Mouse (Mus musculus): ENCODE data around the gene Panx2. TPM values are rescaled to one million over a fixed set of nuclear protein-coding genes. Genes with fewer than 3 reads are reported as not detected.

The Panx2 gene
- total RNA-seq, 2 experiments from 2014 or later = 119 to 121 TPM

GRCm38 (mm10) chr15:89122649-89123366 lies 63.3 kb downstream of the Panx2 start, which contains the start of gene Tubgcp6:
Tubgcp6 (minus strand) TSS chr15:89123112.
- peak; percentile 96 to 97 for DNase-seq (ENCODE audit: low spot score in 2 of 2)

Other genes with a start within 250 kb of the Panx2 start
- gene Alg12, start 240.4 kb upstream of the Panx2 start, total RNA-seq (2021) = 10 to 100 TPM in 1 of 2 experiments, 1 to 10 TPM in 1; 9.8 to 10.3 TPM
- 10 to 100 TPM; 19.8 to 20.5 TPM for gene Creld2, start 240.1 kb upstream of the Panx2 start, total RNA-seq (2021)
- 10 to 100 TPM; 35.7 to 39.5 TPM for gene Pim3, start 197.5 kb upstream of the Panx2 start, total RNA-seq (2021)
- gene Ttll8, start 105.3 kb upstream of the Panx2 start, total RNA-seq (2021) = 1 to 10 TPM; 3.1 to 3.5 TPM
- 100 to 1,000 TPM; 138 to 141 TPM for gene Mlc1, start 80.7 kb upstream of the Panx2 start, total RNA-seq (2021)
- not detected for gene Mov10l1, start 76.8 kb upstream of the Panx2 start, total RNA-seq (2021)
- 10 to 100 TPM; 22.7 to 26.2 TPM for gene Trabd, start 15.4 kb downstream of the Panx2 start, total RNA-seq (2021)
- gene Selenoo, start 29.4 kb downstream of the Panx2 start, total RNA-seq (2021) = 10 to 100 TPM; 21.4 to 21.5 TPM
- gene Tubgcp6, start 63.4 kb downstream of the Panx2 start, total RNA-seq (2021) = 10 to 100 TPM; 26.5 to 30.0 TPM
- 10 to 100 TPM; 17.2 to 19.4 TPM for gene Hdac10, start 69.0 kb downstream of the Panx2 start, total RNA-seq (2021)
- 1 to 10 TPM; 4.0 to 5.5 TPM for gene Mapk12, start 81.0 kb downstream of the Panx2 start, total RNA-seq (2021)
- 10 to 100 TPM; 18.4 to 25.3 TPM for gene Mapk11, start 89.9 kb downstream of the Panx2 start, total RNA-seq (2021)
- gene Plxnb2, start 121.1 kb downstream of the Panx2 start, total RNA-seq (2021) = 10 to 100 TPM; 65.4 to 78.2 TPM
- 10 to 100 TPM; 33.1 to 37.5 TPM for gene Dennd6b, start 136.8 kb downstream of the Panx2 start, total RNA-seq (2021)
- 100 to 1,000 TPM; 159 to 174 TPM for gene Ppp6r2, start 151.8 kb downstream of the Panx2 start, total RNA-seq (2021)